Mouse (Mus musculus) liver, embryonic 15.5 days (tissue): ENCODE data around the gene Itpr1. TPM values are rescaled to one million over a fixed set of nuclear protein-coding genes. Genes with fewer than 3 reads are reported as not detected.
A peak's percentile ranks its signal among the peaks of the same experiment; 100 is the strongest.
"Not testable (repeated sequence)": the region's sequence is repeated elsewhere in the genome, so short reads cannot be mapped to it uniquely, and the experiment has no call there.

Experiments used
- ATAC-seq: fragments of 200-750 bp; cut with Nextera tagmentation; 2 replicates; pipeline ENCODE4 v1.8.0; 2017; ENCODE audit warnings: moderate number of reproducible peaks, mild to moderate bottlenecking, moderate library complexity; ENCODE audit not compliant: insufficient read depth
- H3K27ac ChIP-seq: fragments of 300-500 bp; sonication (generic); replicated peaks from 2 replicates; pipeline ENCODE4 v1.5.1; 2015; ENCODE audit warnings: mild to moderate bottlenecking, inconsistent platforms
- H3K27me3 ChIP-seq: fragments of 300-500 bp; sonication (generic); 2 replicates; pipeline ENCODE4 v1.6.1; 2015; ENCODE audit warnings: mild to moderate bottlenecking, inconsistent platforms
- H3K36me3 ChIP-seq: fragments of 300-500 bp; sonication (generic); replicated peaks from 2 replicates; pipeline ENCODE4 v1.6.1; 2015; ENCODE audit warnings: moderate library complexity, mild to moderate bottlenecking, inconsistent platforms
- H3K4me1 ChIP-seq: fragments of 300-500 bp; sonication (generic); replicated peaks from 2 replicates; pipeline ENCODE4 v1.6.1; 2015; ENCODE audit warnings: inconsistent platforms
- H3K4me2 ChIP-seq: fragments of 300-500 bp; sonication (generic); 2 replicates; pipeline ENCODE4 v1.6.1; 2015; ENCODE audit warnings: moderate library complexity, mild to moderate bottlenecking, inconsistent platforms
- H3K4me3 ChIP-seq: fragments of 300-500 bp; sonication (generic); replicated peaks from 2 replicates; pipeline ENCODE4 v1.5.1; 2015; ENCODE audit warnings: mild to moderate bottlenecking, inconsistent platforms
- H3K9ac ChIP-seq: fragments of 300-500 bp; sonication (generic); 2 replicates; pipeline ENCODE4 v1.6.1; 2015; ENCODE audit warnings: moderate library complexity, mild to moderate bottlenecking, inconsistent platforms
- H3K9me3 ChIP-seq: fragments of 300-500 bp; sonication (generic); replicated peaks from 2 replicates; pipeline ENCODE4 v1.6.1; 2016; ENCODE audit warnings: inconsistent platforms
- WGBS: fragments of 180-500 bp; shearing (Covaris S2); methylation state at CpG from one replicate; pipeline ENCODE4 v1.1.7; 2015; ENCODE audit warnings: mixed read lengths; ENCODE audit not compliant: insufficient replicate concordance; 5-methylcytosine and 5-hydroxymethylcytosine counted together
- polyA plus RNA-seq: library from polyadenylated mRNA; unstranded; fragments of >200 nt; fragmentation: Nextera tagmentation; extraction: Ambion mirVana; gene quantifications from 2 replicates; pipeline ENCODE4 v1.2.1, GENCODE M21; 2015

Gene Itpr1
- polyA plus RNA-seq, 1 experiment from 2014 or later = 2.1 TPM

DNA sequence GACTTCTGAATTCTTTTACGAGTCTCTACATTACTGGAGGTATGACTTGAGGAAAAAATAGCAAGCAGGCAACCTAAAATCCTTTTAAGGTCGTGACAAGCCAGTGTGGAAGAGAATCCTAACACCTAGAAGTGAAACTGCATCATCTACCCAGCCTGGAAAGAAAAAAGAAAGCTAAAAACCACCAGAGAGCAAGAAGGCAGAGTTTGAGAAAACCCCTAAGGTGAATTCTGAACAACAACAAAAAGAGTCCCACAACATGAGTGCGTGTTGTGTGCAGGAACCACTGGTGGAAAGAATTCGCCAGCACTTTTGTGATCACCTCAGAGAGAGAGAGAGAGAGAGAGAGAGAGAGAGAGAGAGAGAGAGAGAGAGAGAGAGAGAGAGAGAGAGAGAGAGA lies 340.6 kb downstream of the Itpr1 start:
- Histone ChIP-seq H3K4me1 (no peaks in the 10 kb centered on the region), H3K4me3 (no peak overlapping the region), H3K9ac (no peak overlapping the region), H3K4me2 (no peak overlapping the region), H3K27ac (no peak overlapping the region), H3K27me3 (no peaks in the 10 kb centered on the region), H3K36me3 (no peaks in the 10 kb centered on the region), H3K9me3 (no peaks in the 10 kb centered on the region)
- ATAC-seq = no peak
- 66% methylated on average over 4 of the region's 4 CpGs for WGBS

DNA sequence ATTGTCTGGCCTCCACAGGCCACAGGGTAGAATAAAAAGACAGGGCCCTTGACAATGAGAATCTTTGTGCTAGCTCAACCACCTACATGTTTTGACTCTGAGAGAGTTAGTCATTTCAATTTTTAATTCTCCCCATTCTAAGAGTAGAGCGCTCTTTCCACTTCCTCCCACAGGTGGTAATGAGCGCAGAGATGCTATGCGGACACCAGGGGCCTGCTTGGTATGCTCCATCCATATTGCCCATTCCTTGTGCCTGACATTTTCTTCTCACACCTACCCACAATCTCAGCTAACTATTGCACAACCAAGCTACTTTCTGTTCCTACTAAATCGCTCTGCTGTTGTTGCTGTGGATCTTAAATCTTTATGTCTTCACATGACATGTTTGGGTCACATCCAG lies 341.5 kb downstream of the Itpr1 start:
- Histone ChIP-seq H3K4me2 (no peak overlapping the region), H3K27me3 (no peaks in the 10 kb centered on the region), H3K9me3 (no peaks in the 10 kb centered on the region), H3K27ac (no peak overlapping the region), H3K4me1 (no peaks in the 10 kb centered on the region), H3K36me3 (no peaks in the 10 kb centered on the region), H3K4me3 (no peak overlapping the region), H3K9ac (no peak overlapping the region)
- no peak for ATAC-seq
- 75% methylated on average over 4 of the region's 4 CpGs for WGBS

DNA sequence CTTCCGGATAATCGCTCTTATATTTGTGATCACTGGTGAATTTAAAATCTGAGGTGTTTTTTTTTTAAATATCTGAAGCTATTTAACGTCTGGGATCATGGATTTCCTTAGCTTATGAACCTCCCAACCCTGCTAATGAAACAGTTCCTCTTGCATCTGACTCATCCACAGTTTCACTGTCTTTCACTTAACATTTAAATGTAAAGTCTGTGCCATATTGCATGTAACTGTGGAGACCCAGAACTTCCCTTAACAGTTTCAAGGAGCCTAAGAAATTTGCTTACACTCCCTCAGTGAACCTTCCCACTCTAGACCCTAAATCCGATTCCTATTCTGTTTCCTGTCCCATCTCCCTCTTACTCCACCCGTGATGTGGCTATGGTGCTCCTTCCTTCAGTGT lies 342.0 kb downstream of the Itpr1 start:
- H3K4me2 ChIP-seq = no peak overlapping the region
- H3K4me1 ChIP-seq = no peaks in the 10 kb centered on the region
- 57% methylated on average over 5 of the region's 5 CpGs for WGBS
- H3K27ac ChIP-seq = no peak overlapping the region
- H3K4me3 ChIP-seq = no peak overlapping the region
- H3K36me3 ChIP-seq = no peaks in the 10 kb centered on the region
- no peaks in the 10 kb centered on the region for H3K9me3 ChIP-seq
- ATAC-seq = no peak
- no peaks in the 10 kb centered on the region for H3K27me3 ChIP-seq
- no peak overlapping the region for H3K9ac ChIP-seq

DNA sequence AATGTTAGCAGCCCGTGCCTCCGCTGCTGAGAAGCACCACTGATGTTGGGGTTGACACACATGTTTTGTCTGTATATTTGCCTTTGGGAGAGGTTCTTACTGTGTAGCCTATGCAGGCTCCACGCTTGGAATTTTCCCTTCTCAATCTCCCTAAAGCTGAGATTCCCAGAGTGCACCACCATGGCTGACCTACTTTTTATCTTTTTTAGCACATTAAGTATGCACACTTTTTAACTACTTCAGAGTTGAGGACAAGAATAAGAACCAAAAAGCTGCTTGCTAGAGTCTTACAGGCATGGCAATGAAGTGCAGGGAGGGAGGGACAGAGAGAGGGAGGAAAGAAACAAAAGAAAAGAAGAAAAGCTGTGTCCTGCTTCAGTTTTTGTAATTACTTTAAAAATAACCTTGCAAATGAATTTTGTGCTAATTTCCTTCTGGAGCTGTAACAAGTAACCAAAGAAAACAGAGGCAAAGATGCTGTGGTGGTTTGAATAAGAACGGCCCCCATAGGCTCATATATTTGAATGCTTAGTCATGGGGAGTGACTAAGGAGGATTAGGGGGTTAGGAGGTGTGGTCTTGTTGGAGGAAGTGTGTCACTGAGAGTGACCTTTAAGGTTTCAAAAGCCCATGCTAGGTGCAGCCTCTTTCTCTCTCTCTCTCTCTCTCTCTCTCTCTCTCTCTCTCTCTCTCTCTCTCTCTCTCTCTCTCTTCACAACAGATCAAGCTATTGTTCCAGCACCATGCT lies 344.9 kb downstream of the Itpr1 start:
- no peak overlapping the region for H3K4me3 ChIP-seq
- H3K27ac ChIP-seq = no peak overlapping the region
- H3K9ac ChIP-seq = no peak overlapping the region
- no peaks in the 10 kb centered on the region for H3K27me3 ChIP-seq
- H3K9me3 ChIP-seq = no peaks in the 10 kb centered on the region
- ATAC-seq = no peak
- no peak overlapping the region for H3K4me2 ChIP-seq
- no peaks in the 10 kb centered on the region for H3K36me3 ChIP-seq
- no peaks in the 10 kb centered on the region for H3K4me1 ChIP-seq
- WGBS = 71% methylated on average over 4 of the region's 4 CpGs

DNA sequence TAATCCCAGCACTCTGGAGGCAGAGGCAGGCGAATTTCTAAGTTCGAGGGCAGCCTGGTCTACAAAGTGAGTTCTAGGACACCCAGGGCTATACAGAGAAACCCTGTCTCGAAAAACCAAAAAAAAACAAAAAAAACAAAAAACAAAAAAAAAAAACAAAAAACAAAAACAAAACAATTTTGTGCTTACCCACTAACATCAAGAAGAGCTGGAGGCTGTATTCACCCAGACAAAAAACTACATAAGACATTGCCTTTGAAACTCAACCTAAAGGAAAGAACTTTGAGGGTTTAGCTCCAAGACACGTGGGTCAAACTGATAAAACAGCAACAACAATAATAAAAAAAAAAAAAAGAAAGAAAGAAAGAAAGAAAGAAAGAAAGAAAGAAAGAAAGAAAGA lies 346.3 kb downstream of the Itpr1 start:
- not testable (repeated sequence) for H3K27ac ChIP-seq, H3K4me1 ChIP-seq, H3K36me3 ChIP-seq, H3K9ac ChIP-seq, H3K27me3 ChIP-seq, H3K4me3 ChIP-seq, ATAC-seq, H3K4me2 ChIP-seq, H3K9me3 ChIP-seq
- WGBS = 49% methylated on average over 4 of the region's 4 CpGs

DNA sequence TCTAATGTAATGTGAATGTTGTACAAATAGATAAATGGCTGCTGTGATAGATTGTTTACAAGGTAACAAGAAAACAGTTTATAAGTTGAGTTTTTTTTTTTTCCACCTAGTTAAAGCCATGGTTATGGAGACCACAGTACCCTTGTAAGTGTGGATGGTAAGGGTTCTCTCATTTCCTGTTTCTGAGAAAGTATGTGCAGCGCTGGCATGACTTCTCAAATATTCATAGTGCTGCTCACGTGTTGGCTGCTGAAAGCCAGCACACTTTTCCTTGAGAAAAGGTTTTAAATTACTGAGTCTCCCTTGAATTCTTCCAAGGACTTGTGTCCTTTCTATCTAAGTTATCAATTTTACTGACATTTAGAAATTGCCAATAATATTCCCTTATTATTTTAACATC lies 350.1 kb downstream of the Itpr1 start:
- H3K4me1 ChIP-seq = no peaks in the 10 kb centered on the region; the same call in 1 of the 2 replicates
- H3K4me2 ChIP-seq = no peak overlapping the region
- H3K9ac ChIP-seq = no peak overlapping the region
- WGBS = 47% methylated on average over 2 of the region's 2 CpGs
- no peaks in the 10 kb centered on the region for H3K9me3 ChIP-seq
- H3K27ac ChIP-seq = no peak overlapping the region
- no peak for ATAC-seq
- H3K27me3 ChIP-seq = no peaks in the 10 kb centered on the region
- H3K36me3 ChIP-seq = no peaks in the 10 kb centered on the region
- no peak overlapping the region for H3K4me3 ChIP-seq

DNA sequence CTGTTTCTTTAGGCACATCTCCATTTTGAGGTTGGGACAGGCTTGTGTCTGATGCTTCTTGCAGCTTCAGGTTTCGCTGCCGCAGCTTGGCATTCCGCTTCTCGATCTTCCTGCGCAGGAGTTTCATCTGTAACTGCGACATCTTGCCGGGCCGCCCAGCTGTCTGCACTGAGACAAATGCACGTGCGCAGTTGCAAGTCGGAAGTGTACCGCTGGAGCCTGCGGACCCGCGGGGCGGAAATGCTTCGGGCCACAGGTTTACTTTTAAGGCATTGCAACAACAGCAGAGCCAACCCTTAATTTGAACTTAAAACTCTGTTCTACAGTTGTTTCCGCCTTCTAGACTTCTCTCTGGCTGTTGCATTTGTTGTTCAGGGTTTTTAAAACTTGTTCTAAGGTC lies 352.6 kb downstream of the Itpr1 start:
- not testable (repeated sequence) for H3K9ac ChIP-seq, ATAC-seq, H3K27me3 ChIP-seq, H3K4me1 ChIP-seq, H3K4me2 ChIP-seq, H3K9me3 ChIP-seq, H3K36me3 ChIP-seq, H3K27ac ChIP-seq, H3K4me3 ChIP-seq
- 77% methylated on average over 18 of the region's 18 CpGs for WGBS

DNA sequence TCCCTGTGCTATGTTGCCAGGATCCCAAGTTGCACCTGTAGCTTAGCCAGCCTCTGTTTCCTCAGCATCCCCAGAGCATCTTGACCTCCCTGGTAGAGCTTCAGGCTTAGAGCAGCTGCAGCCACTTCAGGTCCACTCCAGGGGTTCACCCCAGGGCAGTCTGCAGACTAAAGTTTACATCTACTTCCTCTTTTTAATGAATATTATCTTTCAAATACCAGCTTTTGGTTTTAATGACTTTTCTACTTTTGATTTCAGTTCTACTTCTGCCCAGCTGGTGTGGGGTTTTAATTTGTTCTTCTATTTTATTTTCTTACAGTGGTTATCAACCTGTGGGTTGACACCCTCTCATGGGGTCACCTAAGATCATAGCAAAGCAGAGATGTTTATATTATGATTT lies 353.7 kb downstream of the Itpr1 start:
- Histone ChIP-seq H3K4me3 (no peak overlapping the region), H3K4me1 (peaks cover 14% of the 10 kb centered on the region), H3K9ac (no peak overlapping the region), H3K9me3 (no peaks in the 10 kb centered on the region), H3K36me3 (no peaks in the 10 kb centered on the region), H3K27ac (no peak overlapping the region), H3K4me2 (no peak overlapping the region), H3K27me3 (no peaks in the 10 kb centered on the region)
- no peak for ATAC-seq

DNA sequence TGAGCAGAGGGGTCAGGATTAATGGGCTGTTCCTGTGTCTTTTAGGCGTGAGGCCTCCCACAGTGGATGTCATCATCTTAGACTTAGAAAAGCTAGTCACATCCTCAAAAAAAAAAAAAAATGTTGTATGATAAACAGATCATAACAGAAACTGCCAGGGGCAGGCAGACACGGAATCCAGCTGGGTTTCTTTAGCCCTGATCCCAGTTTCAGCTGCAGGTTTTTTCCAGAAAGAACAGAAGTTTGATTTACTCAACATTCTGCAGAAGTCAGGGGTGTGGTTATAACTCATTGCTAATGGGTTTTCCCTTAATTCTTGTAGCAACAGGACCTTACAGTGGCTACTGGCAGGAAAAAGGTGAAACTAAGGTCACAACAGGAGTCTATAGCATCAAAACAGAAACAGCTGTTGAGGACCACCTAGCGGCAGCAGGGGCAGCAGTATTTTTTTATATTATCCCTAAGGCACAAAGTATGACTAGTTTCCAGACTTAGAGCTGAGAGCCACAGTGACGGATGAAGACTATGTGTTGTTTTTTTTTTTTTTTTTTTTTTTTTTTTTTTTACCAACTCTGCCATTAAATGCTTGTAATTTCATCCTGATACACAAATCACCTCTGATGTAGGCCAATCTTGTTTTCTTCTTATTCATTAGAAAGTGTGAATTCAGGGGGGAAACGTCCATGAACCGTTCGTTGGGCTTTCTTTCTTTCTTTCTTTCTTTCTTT lies 356.7 kb downstream of the Itpr1 start:
- Histone ChIP-seq H3K4me2 (no peak overlapping the region), H3K4me1 (peaks cover 17% of the 10 kb centered on the region), H3K4me3 (no peak overlapping the region), H3K9me3 (no peaks in the 10 kb centered on the region), H3K27me3 (no peaks in the 10 kb centered on the region), H3K36me3 (no peaks in the 10 kb centered on the region), H3K27ac (no peak overlapping the region), H3K9ac (no peak overlapping the region)
- 61% methylated on average over 7 of the region's 7 CpGs for WGBS
- no peak for ATAC-seq

DNA sequence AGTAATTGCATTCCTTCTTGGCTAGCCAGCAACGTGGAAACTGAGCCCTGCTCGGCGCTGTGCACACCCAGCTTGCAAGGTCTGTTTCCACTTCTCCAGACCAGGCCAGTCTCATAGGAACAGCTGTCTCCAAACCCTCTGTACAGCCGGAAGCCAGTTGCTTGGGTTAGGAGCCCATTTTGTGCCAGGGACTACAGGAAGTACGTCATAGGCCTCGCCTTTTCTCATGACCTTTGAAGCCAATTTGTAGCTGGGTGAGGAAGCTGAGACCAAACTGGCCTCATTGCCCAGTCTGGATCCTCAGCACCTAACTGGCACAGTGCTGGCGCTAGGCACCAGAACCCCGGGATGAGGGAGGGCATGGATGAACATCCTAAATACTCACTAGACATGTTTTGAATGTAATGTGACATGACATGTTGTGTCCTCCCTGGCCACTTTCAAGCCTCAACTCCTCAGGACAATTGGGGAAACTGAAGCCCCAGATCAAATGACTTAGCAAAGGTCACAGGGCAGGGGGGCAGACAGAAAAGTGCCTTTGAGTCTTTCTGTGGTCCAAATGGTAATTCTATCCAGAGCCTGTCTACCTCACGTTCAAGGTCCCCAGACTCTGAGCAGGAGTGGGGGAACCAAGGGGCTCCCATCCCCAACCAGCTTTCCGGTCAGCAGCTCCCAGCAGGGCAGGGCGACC lies 357.6 kb downstream of the Itpr1 start:
- H3K4me2 ChIP-seq = peak overlapping the region; percentile 56
- ATAC-seq = no peak
- 43% methylated on average over 11 of the region's 11 CpGs for WGBS
- H3K9me3 ChIP-seq = no peaks in the 10 kb centered on the region
- peaks cover 17% of the 10 kb centered on the region for H3K4me1 ChIP-seq
- H3K36me3 ChIP-seq = no peaks in the 10 kb centered on the region
- H3K4me3 ChIP-seq = peak overlapping the region; percentile 46
- H3K27ac ChIP-seq = peak overlapping the region; percentile 41; the same call in 1 of the 2 replicates
- H3K27me3 ChIP-seq = no peaks in the 10 kb centered on the region
- peak overlapping the region; percentile 9; the same call in 1 of the 2 replicates for H3K9ac ChIP-seq

DNA sequence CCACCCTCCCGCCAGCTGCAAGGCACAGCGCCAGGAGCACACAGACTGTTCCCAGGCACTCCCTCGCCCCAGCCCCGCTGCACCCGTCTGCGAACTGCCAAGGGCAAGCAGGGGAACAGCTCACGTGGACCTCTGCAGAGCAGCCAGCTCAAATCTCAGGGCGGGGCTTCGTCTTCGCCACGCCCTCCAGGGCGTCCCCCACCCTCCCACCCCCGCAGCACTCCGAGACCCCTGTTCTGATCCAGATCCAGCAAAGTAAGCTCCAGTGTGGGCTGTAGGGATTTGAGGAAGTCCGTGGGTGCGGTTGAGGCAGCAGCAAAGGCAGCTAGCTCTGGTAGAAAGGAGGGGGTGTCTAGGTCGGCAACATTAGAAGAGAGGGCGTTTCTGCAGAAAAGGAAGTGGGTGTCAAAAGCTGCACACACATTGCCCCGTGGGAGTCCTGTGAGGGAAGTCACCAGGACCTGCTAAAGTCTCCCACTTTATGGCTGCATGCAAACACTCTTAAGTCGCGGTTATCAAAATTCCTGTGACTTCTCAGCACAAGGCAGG lies 358.2 kb downstream of the Itpr1 start:
- Histone ChIP-seq H3K9ac (peak overlapping the region; percentile 9; the same call in 1 of the 2 replicates), H3K4me2 (peak overlapping the region; percentile 56), H3K27ac (peak overlapping the region; percentile 41), H3K9me3 (no peaks in the 10 kb centered on the region), H3K27me3 (no peaks in the 10 kb centered on the region), H3K4me1 (peaks cover 17% of the 10 kb centered on the region), H3K36me3 (no peaks in the 10 kb centered on the region), H3K4me3 (peak overlapping the region; percentile 46)
- peak; percentile 82 for ATAC-seq
- whole genome bisulfite sequencing = 1% methylated on average over 21 of the region's 21 CpGs
